Mouse (Mus musculus): ENCODE measurements around the gene Dhx15.

DNA sequence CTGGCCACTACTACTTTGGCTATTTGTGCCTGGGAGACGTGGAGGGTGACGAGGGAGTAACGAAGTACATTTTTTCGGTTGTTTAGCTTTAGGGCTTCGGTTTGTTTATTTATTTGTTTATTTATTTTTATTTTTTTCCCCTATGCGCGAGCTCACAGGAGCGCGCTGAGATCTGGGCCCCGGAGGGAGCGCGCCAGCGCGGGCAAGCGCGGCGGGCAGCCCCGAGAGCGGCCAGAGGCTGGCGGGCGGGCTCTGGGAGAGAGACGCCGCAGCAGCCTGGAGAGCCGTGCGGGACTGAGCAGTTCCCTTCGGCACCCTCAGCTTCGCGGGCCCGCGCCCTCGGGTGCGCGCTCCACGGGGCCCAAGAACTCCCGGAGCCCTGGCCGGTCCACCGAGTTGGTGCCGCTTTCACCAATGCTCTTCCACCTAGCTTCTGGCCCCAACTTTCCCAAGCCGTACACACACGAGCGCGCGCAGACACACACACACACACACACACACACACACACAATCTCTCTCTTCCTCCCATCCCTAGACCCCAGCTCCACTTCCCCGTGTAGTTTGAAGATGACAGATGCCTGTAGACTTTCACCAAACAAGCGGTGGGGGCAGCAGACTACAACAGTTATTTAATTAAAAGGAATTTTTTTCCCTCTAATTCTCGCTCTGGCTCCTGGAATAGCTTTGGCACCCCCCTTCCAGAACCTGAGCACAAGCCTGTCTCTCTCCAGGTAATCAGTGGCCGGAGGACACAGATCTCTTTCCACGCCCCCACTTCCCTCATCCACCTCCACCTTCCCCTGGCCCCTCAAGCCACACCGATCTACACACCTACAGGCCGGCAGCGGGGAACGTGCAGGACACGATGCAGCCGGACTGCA lies 76.2 kb downstream of the Dhx15 start:
- TF ChIP-seq EP300 (IDR thresholded peaks at IDR 0.05; ENCODE audit: low read depth) (no peak), CTCF (IDR thresholded peaks at IDR 0.05; ENCODE audit: low read depth) (no peak)

Data from liver, embryonic 14.5 days (tissue).